Mouse (Mus musculus) CH12.LX (cell line): Measurements from ENCODE around the gene Oaz3. TPM values are rescaled to one million over a fixed set of nuclear protein-coding genes. Genes with fewer than 3 reads are reported as not detected.

Source experiments
- DNase-seq: peaks from one replicate; pipeline ENCODE4 v3.0.0-alpha.2; 2013; ENCODE audit errors: extremely low read depth
- H3K27ac ChIP-seq: 2 replicates; pipeline ENCODE4 v1.5.1; 2012; ENCODE audit warnings: low read depth, mild to moderate bottlenecking, control low read depth, moderate library complexity; ENCODE audit not compliant: insufficient read depth
- H3K27me3 ChIP-seq: replicated peaks from 2 replicates; pipeline ENCODE3; 2012; ENCODE audit warnings: inconsistent platforms
- H3K36me3 ChIP-seq, 2 experiments: replicated peaks in 1 of 2; 2 replicates each; pipeline versions ENCODE3 to v1.6.1; 2012; ENCODE audit warnings: inconsistent platforms in 1 of 2, low read length in 1 of 2, mild to moderate bottlenecking in 1 of 2, mixed read lengths in 1 of 2, moderate library complexity in 1 of 2; ENCODE audit not compliant: control insufficient read depth in 1 of 2, insufficient read depth in 1 of 2
- H3K4me1 ChIP-seq, 2 experiments: 2 replicates each; pipeline ENCODE4 v1.6.1; 2012; ENCODE audit warnings: inconsistent platforms in 1 of 2, moderate library complexity in 1 of 2; ENCODE audit not compliant: insufficient read depth in 2 of 2, control insufficient read depth in 1 of 2
- H3K4me2 ChIP-seq: 2 replicates; pipeline ENCODE4 v1.6.1; 2012; ENCODE audit warnings: low read depth, mild to moderate bottlenecking, control low read depth; ENCODE audit not compliant: poor library complexity, insufficient read depth, severe bottlenecking
- H3K4me3 ChIP-seq, 3 experiments: fragments of 150-350 bp in 1 of 3; sonication (generic) in 1 of 3; replicated peaks in 1 of 3; 2 replicates each; pipeline versions ENCODE3 to v1.5.1; 2011 to 2012; ENCODE audit warnings: low read depth in 2 of 3, low read length in 2 of 3, mild to moderate bottlenecking in 2 of 3, moderate library complexity in 2 of 3, control low read depth in 1 of 3, improper control_type of control experiment in 1 of 3, inconsistent platforms in 1 of 3, mixed read lengths in 1 of 3; ENCODE audit not compliant: poor library complexity in 1 of 3
- H3K79me2 ChIP-seq: replicated peaks from 2 replicates; pipeline ENCODE4 v1.6.1; 2012; ENCODE audit warnings: mild to moderate bottlenecking, moderate library complexity; ENCODE audit not compliant: control insufficient read depth, poor library complexity, insufficient read depth, severe bottlenecking; ENCODE audit errors: extremely low read depth
- H3K9ac ChIP-seq: 2 replicates; pipeline ENCODE4 v1.6.1; 2012; ENCODE audit warnings: low read depth, mild to moderate bottlenecking, control low read depth, moderate library complexity; ENCODE audit not compliant: insufficient read depth
- H3K9me3 ChIP-seq: replicated peaks from 2 replicates; pipeline ENCODE3; 2012; ENCODE audit warnings: low read length, inconsistent platforms, mixed read lengths
- CHD2 ChIP-seq: IDR thresholded peaks from 2 replicates; pipeline ENCODE4 v1.6.1; 2011; ENCODE audit warnings: low read length, improper control_type of control experiment
- E2F4 ChIP-seq: IDR thresholded peaks from 2 replicates; pipeline ENCODE4 v1.6.1; 2011; ENCODE audit warnings: low read depth, low read length, improper control_type of control experiment; ENCODE audit not compliant: insufficient replicate concordance
- ELF1 ChIP-seq: IDR thresholded peaks from 2 replicates; pipeline ENCODE4 v1.6.1; 2014; ENCODE audit warnings: low read depth, mild to moderate bottlenecking, inconsistent platforms, low read length, improper control_type of control experiment
- ETS1 ChIP-seq: conservative IDR thresholded peaks from 2 replicates; pipeline ENCODE4 v1.6.1; 2012; ENCODE audit warnings: low read depth, mild to moderate bottlenecking, inconsistent platforms, low read length, improper control_type of control experiment, moderate library complexity
- JUND ChIP-seq: conservative IDR thresholded peaks from 2 replicates; pipeline ENCODE4 v1.6.1; 2011; ENCODE audit warnings: low read depth, low read length, improper control_type of control experiment
- MAFK ChIP-seq: IDR thresholded peaks from 2 replicates; pipeline ENCODE4 v1.6.1; 2011; ENCODE audit warnings: low read length, improper control_type of control experiment; ENCODE audit not compliant: insufficient replicate concordance
- MAX ChIP-seq: IDR thresholded peaks from 2 replicates; pipeline ENCODE4 v1.6.1; 2011; ENCODE audit warnings: low read length, improper control_type of control experiment
- MYC ChIP-seq: IDR thresholded peaks from 2 replicates; pipeline ENCODE4 v1.6.1; 2011; ENCODE audit warnings: low read depth, mild to moderate bottlenecking, improper control_type of control experiment, low read length
- NRF1 ChIP-seq: IDR thresholded peaks from 2 replicates; pipeline ENCODE4 v1.6.1; 2014; ENCODE audit warnings: low read depth, mild to moderate bottlenecking, inconsistent platforms, low read length, improper control_type of control experiment, moderate library complexity
- PAX5 ChIP-seq: IDR thresholded peaks from 2 replicates; pipeline ENCODE4 v1.6.1; 2012; ENCODE audit warnings: low read length, inconsistent platforms, mixed read lengths
- POLR2AphosphoS2 ChIP-seq: IDR thresholded peaks from 2 replicates; pipeline ENCODE4 v1.6.1; 2011; ENCODE audit warnings: low read depth, low read length, improper control_type of control experiment
- RCOR1 ChIP-seq: conservative IDR thresholded peaks from 2 replicates; pipeline ENCODE4 v1.6.1; 2012; ENCODE audit warnings: low read depth, mild to moderate bottlenecking, inconsistent platforms, low read length, improper control_type of control experiment
- SMC3 ChIP-seq: IDR thresholded peaks from 2 replicates; pipeline ENCODE4 v1.6.1; 2011; ENCODE audit warnings: low read depth, low read length, improper control_type of control experiment
- UBTF ChIP-seq: IDR thresholded peaks from 2 replicates; pipeline ENCODE4 v1.6.1; 2012; ENCODE audit warnings: low read depth, mild to moderate bottlenecking, inconsistent platforms, low read length, improper control_type of control experiment, moderate library complexity
- USF1 ChIP-seq: IDR thresholded peaks from 2 replicates; pipeline ENCODE4 v1.6.1; 2014; ENCODE audit warnings: low read depth, mild to moderate bottlenecking, inconsistent platforms, low read length, improper control_type of control experiment
- USF2 ChIP-seq: conservative IDR thresholded peaks from 2 replicates; pipeline ENCODE4 v1.6.1; 2011; ENCODE audit warnings: low read depth, low read length, improper control_type of control experiment
- ZC3H11A ChIP-seq: IDR thresholded peaks from 2 replicates; pipeline ENCODE4 v1.6.1; 2012; ENCODE audit warnings: low read depth, mild to moderate bottlenecking, inconsistent platforms, low read length, improper control_type of control experiment
- dilution Hi-C: fragments of 300-500 bp; cut with MboI; formaldehyde crosslinking; loops from 2 replicates; pipeline ENCODE4 v1.14.3; 2020; ENCODE audit warnings: low sequenced_read_pairs; ENCODE audit not compliant: extremely low pct_unique_long_range_greater_than_20kb, extremely low pct_ligation_motif_present
- in situ Hi-C: fragments of 300-500 bp; cut with MboI; formaldehyde crosslinking; loops from 3 replicates; pipeline ENCODE4 v1.14.3; 2019; ENCODE audit warnings: low sequenced_read_pairs, low pct_ligation_motif_present, low pct_unique_long_range_greater_than_20kb, mixed read lengths
- polyA plus RNA-seq: library from polyadenylated mRNA; unstranded; fragments of >175 nt; gene quantifications from 2 replicates; pipeline ENCODE4 v1.2.1, GENCODE M21; 2012; ENCODE audit warnings: low read depth; ENCODE audit not compliant: insufficient read length
- total RNA-seq, 2 experiments: library from RNA; depleted of rRNA; stranded (reverse); fragments of 300-350 nt in 1 of 2; fragments of >200 nt in 1 of 2; gene quantifications; 2 replicates each; pipeline ENCODE4 v1.2.3; 2012 to 2014

The Oaz3 gene
- total and polyA plus RNA-seq, 3 experiments = 0.51 to 0.71 TPM; not detected in 1

- Histone ChIP-seq H3K79me2 (no peaks in the 10 kb centered on the region), H3K36me3 (no peaks in the 10 kb centered on the region), H3K9me3 (no peaks in the 10 kb centered on the region), H3K4me2 (no peak overlapping the region), H3K4me3 (no peak overlapping the region), H3K27me3 (peaks cover 5% of the 10 kb centered on the region), H3K4me1 (peaks cover 0 to 4% of the 10 kb centered on the region in 2 experiments; a peak in 1 of 4 replicates), H3K27ac (no peak overlapping the region), H3K9ac (no peak overlapping the region)
- in situ Hi-C loops = no loop called here
- TF ChIP-seq MAX = no peak
- no peak for TF ChIP-seq MYC
- no peak for TF ChIP-seq CHD2
- no peak for TF ChIP-seq ZC3H11A
- no peak for TF ChIP-seq ETS1
- no peak for TF ChIP-seq USF2
- no peak for TF ChIP-seq ELF1
- no peak for TF ChIP-seq USF1
- TF ChIP-seq NRF1 = no peak
- TF ChIP-seq SMC3 = no peak
- no peak for TF ChIP-seq POLR2AphosphoS2
- TF ChIP-seq PAX5 = no peak
- no peak for TF ChIP-seq E2F4
- no peak for TF ChIP-seq MAFK
- dilution Hi-C loops = no loop called here
- DNase-seq = no peak
These were observed 47.4 kb downstream of the Oaz3 start for GRCm38 (mm10) chr3:94396336-94396735.

DNA sequence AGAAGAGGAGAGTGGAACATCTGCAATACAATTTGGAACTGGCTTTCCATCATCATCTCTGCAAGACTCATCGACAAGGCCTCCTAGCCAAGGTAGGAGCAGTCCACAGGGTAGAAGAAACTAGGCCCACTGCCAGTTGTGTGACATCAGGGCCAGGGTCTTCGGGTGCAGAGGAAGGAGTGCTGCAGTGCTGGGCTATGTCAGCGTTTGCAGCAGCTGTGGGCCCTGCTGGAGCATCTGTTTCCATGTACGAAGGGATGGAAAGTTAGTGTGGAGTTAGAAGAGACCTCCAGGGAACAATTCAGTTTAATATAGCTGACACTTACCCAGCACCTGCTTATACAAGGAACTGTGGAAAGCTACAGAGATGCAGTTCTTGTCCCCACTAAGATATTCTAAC, 50.7 kb downstream of the Oaz3 start:
- peaks cover 0 to 2% of the 10 kb centered on the region in 2 experiments for H3K36me3 ChIP-seq
- no peak overlapping the region for H3K4me3 ChIP-seq
- in situ Hi-C loops = no loop called here
- TF ChIP-seq MAX (no peak), JUND (no peak), UBTF (no peak), CHD2 (no peak), USF1 (no peak), RCOR1 (no peak)
- TF ChIP-seq, all 38 proteins: peak for 0
- no peaks in the 10 kb centered on the region for H3K9me3 ChIP-seq
- H3K4me2 ChIP-seq = no peak overlapping the region
- H3K9ac ChIP-seq = no peak overlapping the region
- dilution Hi-C loops = no loop called here
- H3K79me2 ChIP-seq = no peaks in the 10 kb centered on the region
- no peak overlapping the region for H3K27ac ChIP-seq
- DNase-seq = no peak
- H3K27me3 ChIP-seq = no peaks in the 10 kb centered on the region
- peaks cover 0 to 19% of the 10 kb centered on the region in 2 experiments; a peak in 3 of 4 replicates for H3K4me1 ChIP-seq
